Mouse (Mus musculus) liver, embryonic 14.5 days (tissue): ENCODE measurements around the gene Heatr3. TPM values are rescaled to one million over a fixed set of nuclear protein-coding genes. Genes with fewer than 3 reads are reported as not detected.

ENCODE experiments used
- ATAC-seq: fragments of 200-750 bp; cut with Nextera tagmentation; 2 replicates; pipeline ENCODE4 v1.8.0; 2017; ENCODE audit warnings: moderate number of reproducible peaks, mild to moderate bottlenecking, moderate library complexity; ENCODE audit not compliant: insufficient read depth
- DNase-seq, 3 experiments: peaks; one replicate each; pipeline ENCODE4 v3.0.0-alpha.2; 2012 to 2013; ENCODE audit warnings: low read depth in 3 of 3, low spot score in 3 of 3
- H3K27ac ChIP-seq: fragments of 300-500 bp; sonication (generic); 2 replicates; pipeline ENCODE4 v1.5.1; 2014; ENCODE audit warnings: moderate library complexity, mild to moderate bottlenecking, control low read depth, inconsistent platforms
- H3K27me3 ChIP-seq: fragments of 300-500 bp; sonication (generic); 2 replicates; pipeline ENCODE4 v1.6.1; 2014; ENCODE audit warnings: mild to moderate bottlenecking, low read length, moderate library complexity; ENCODE audit not compliant: control insufficient read depth, insufficient read depth
- H3K36me3 ChIP-seq: fragments of 300-500 bp; sonication (generic); replicated peaks from 2 replicates; pipeline ENCODE4 v1.6.1; 2014; ENCODE audit warnings: low read depth; ENCODE audit not compliant: control insufficient read depth, insufficient read depth
- H3K4me1 ChIP-seq, 2 experiments: fragments of 200-500 bp in 1 of 2; fragments of 300-500 bp in 1 of 2; sonication (generic) in 1 of 2; replicated peaks; 2 replicates each; pipeline ENCODE4 v1.6.1; 2012 to 2014; ENCODE audit warnings: antibody characterized with exemption in 1 of 2, inconsistent platforms in 1 of 2, low read length in 1 of 2; ENCODE audit not compliant: control insufficient read depth in 2 of 2, insufficient read depth in 2 of 2
- H3K4me2 ChIP-seq: fragments of 300-500 bp; sonication (generic); 2 replicates; pipeline ENCODE4 v1.6.1; 2014; ENCODE audit warnings: low read depth, mild to moderate bottlenecking, control low read depth, moderate library complexity
- H3K4me3 ChIP-seq, 2 experiments: fragments of 200-500 bp in 1 of 2; fragments of 300-500 bp in 1 of 2; sonication (generic) in 1 of 2; 2 replicates each; pipeline ENCODE4 v1.5.1; 2012 to 2014; ENCODE audit warnings: low read depth in 2 of 2, low read length in 2 of 2, mild to moderate bottlenecking in 2 of 2, control low read depth in 1 of 2, inconsistent platforms in 1 of 2, moderate library complexity in 1 of 2; ENCODE audit not compliant: insufficient read depth in 1 of 2
- H3K9ac ChIP-seq: fragments of 300-500 bp; sonication (generic); replicated peaks from 2 replicates; pipeline ENCODE4 v1.6.1; 2014; ENCODE audit warnings: mild to moderate bottlenecking, control low read depth, moderate library complexity
- H3K9me3 ChIP-seq: fragments of 300-500 bp; sonication (generic); 2 replicates; pipeline ENCODE4 v1.6.1; 2016; ENCODE audit warnings: low read length, mixed read lengths; ENCODE audit not compliant: control insufficient read depth
- CTCF ChIP-seq: IDR thresholded peaks from 2 replicates; pipeline ENCODE4 v1.5.1; 2016; ENCODE audit warnings: antibody characterized with exemption, low read depth, control low read depth
- EP300 ChIP-seq: IDR thresholded peaks from 2 replicates; pipeline ENCODE4 v1.6.1; 2016; ENCODE audit warnings: antibody characterized with exemption, low read depth
- WGBS: fragments of 180-500 bp; shearing (Covaris S2); extraction: QIAGEN DNeasy Blood & Tissue Kit; methylation state at CpG from one replicate; pipeline ENCODE4 v1.1.7; 2014; ENCODE audit not compliant: insufficient replicate concordance; 5-methylcytosine and 5-hydroxymethylcytosine counted together
- polyA plus RNA-seq, 2 experiments: library from polyadenylated mRNA; depleted of rRNA in 1 of 2; stranded (reverse) in 1 of 2; unstranded in 1 of 2; fragments of >200 nt; fragmentation: Nextera tagmentation in 1 of 2; extraction: Ambion mirVana in 1 of 2; gene quantifications; 2 replicates each; pipeline versions ENCODE4 v1.2.1 to v1.2.3; 2012 to 2014

The Heatr3 gene
- polyA plus RNA-seq, 2 experiments = 17.3 to 23.3 TPM

DNA sequence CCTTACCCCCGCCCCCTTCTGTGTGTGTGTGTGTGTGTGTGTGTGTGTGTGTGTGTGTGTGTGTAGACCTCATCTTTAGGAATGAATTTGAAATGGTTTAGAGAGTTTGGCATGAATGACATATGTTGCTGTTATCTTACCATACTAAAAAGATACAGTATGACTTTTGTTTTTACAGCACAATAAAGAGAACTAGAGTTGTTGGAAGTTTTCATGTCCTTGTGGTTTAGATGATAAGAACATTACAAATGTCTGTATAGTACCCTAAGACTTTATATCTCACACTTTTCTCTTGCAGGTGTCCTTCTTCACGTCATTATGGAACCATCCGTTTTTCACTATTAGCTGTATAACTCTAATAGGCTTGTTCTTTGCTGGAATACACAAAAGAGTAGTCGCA lies 8.3 kb upstream of the Heatr3 start:
- Histone ChIP-seq H3K27me3 (no peaks in the 10 kb centered on the region), H3K27ac (no peak overlapping the region), H3K4me3 (no peak overlapping the region), H3K9me3 (no peaks in the 10 kb centered on the region), H3K4me1 (peaks cover 3 to 6% of the 10 kb centered on the region in 2 experiments), H3K36me3 (peaks cover 44% of the 10 kb centered on the region), H3K4me2 (no peak overlapping the region), H3K9ac (no peak overlapping the region)
- WGBS = 70% methylated on average over 4 of the region's 4 CpGs
- DNase-seq (no peak), ATAC-seq (no peak)
- no peak for TF ChIP-seq EP300
- TF ChIP-seq CTCF = no peak

DNA sequence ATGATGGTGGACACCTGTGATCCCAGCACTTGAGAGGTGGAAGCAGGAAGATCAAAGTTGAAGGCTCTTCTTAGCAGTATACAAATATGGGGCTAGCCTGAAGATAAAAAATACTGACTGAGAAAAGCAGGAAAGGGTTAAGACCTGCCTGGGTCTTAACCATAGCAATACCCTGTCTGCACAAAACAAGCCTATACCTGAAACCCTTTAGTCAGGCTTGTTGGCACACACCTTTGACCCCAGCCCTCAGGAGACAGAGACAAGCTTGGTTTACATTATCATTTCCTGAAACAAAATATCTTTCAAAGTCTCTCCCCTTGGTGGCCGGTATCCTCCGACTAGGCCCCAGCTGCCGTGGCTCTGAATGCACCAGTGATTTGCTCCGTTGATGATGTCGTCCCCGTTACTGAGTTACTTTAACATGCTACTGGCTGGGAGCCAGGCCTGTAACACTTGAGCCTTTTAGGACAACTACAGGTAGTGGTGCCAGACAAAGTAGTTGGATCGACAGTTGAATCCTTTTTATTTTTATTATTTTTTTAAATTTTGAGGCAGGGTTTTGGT lies 6.8 kb upstream of the Heatr3 start:
- no peaks in the 10 kb centered on the region for H3K4me1 ChIP-seq
- ATAC-seq (no peak), DNase-seq (no peak)
- no peak overlapping the region for H3K9ac ChIP-seq
- WGBS = 88% methylated on average over 7 of the region's 7 CpGs
- peaks cover 44% of the 10 kb centered on the region for H3K36me3 ChIP-seq
- no peak overlapping the region for H3K4me2 ChIP-seq
- H3K27me3 ChIP-seq = no peaks in the 10 kb centered on the region
- no peak overlapping the region for H3K4me3 ChIP-seq
- no peaks in the 10 kb centered on the region for H3K9me3 ChIP-seq
- H3K27ac ChIP-seq = no peak overlapping the region
- TF ChIP-seq CTCF (no peak), EP300 (no peak)

DNA sequence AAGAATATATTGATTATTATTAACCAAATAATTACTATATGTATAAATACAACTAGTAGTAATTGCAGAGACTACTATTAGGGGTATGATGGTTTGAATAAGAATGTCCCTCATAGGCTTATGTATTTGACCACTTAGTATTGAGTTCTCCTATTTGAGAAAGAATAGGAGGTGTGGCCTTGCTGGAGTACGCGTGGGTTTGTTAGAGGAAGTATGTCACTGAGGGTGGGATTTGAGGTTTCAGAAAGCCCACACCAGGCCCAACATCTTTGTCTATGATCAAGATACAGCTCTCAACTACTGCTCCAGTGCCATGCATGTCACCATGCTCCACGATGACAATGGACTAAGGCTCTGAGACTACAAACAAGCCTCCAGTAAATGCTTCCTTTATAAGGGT lies 1.6 kb downstream of the Heatr3 start:
- no peak overlapping the region for H3K27ac ChIP-seq
- H3K36me3 ChIP-seq = peaks cover 30% of the 10 kb centered on the region
- no peaks in the 10 kb centered on the region for H3K27me3 ChIP-seq
- no peak for ATAC-seq
- no peak overlapping the region for H3K9ac ChIP-seq
- no peak overlapping the region for H3K4me3 ChIP-seq
- DNase-seq = no peak
- no peaks in the 10 kb centered on the region for H3K9me3 ChIP-seq
- WGBS = 63% methylated on average over 3 of the region's 3 CpGs
- TF ChIP-seq CTCF = no peak
- no peak for TF ChIP-seq EP300
- peaks cover 4 to 8% of the 10 kb centered on the region in 2 experiments; a peak in 3 of 4 replicates for H3K4me1 ChIP-seq
- peak overlapping the region; percentile 28; the same call in 1 of the 2 replicates for H3K4me2 ChIP-seq

DNA sequence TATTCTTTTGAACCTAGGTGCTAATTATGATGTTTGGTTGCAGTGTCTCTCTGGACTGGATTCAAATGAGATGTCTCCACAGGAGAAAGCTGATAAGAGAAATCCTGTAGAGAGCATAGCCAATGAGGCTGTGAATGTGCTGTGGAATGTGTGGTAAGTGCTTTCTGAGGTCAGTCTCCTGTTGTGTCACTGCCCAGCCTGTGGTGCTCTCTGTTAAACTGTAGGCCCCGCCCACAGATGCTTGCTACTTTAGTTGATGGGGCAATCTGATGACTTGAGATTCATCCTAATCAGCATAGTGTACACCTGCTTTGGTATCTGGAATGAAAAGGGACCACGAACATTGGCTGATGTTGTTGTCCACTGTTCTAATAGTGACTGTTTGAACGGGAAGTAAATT lies 4.0 kb downstream of the Heatr3 start:
- no peak for ATAC-seq
- DNase-seq = no peak

DNA sequence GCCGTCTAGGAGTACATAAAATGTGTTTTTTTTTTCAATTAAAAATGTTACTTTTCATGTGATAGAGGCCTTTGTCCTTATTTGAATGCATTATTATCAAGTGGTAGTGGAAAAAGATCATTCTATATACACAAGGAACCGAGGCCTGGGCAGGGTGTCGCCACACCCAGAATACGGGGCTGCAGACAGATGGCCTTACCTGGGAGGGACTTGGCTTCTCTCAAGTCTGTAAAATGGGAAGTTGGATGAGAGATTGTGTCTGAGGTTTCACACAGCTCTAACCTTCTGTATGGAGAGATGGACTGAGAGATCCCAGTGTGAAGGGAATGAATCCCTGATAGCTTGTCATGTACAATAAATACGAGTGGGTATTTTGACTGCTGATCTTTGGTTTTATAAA lies 6.4 kb downstream of the Heatr3 start:
- H3K4me1 ChIP-seq = peaks cover 0 to 2% of the 10 kb centered on the region in 2 experiments; a peak in 1 of 4 replicates
- H3K4me3 ChIP-seq = no peak overlapping the region
- ATAC-seq (no peak), DNase-seq (no peak)
- H3K27me3 ChIP-seq = no peaks in the 10 kb centered on the region
- 60% methylated on average over 5 of the region's 5 CpGs for WGBS
- peaks cover 36% of the 10 kb centered on the region for H3K36me3 ChIP-seq
- H3K27ac ChIP-seq = no peak overlapping the region
- TF ChIP-seq EP300 (no peak), CTCF (no peak)
- no peak overlapping the region for H3K4me2 ChIP-seq
- H3K9ac ChIP-seq = no peak overlapping the region
- no peaks in the 10 kb centered on the region for H3K9me3 ChIP-seq

More for the DNA sequence above, 4.0 kb downstream of the Heatr3 start:
- Histone ChIP-seq H3K4me1 (peaks cover 4 to 8% of the 10 kb centered on the region in 2 experiments; a peak in 3 of 4 replicates), H3K36me3 (peaks cover 22% of the 10 kb centered on the region), H3K9ac (no peak overlapping the region), H3K27me3 (no peaks in the 10 kb centered on the region), H3K4me2 (no peak overlapping the region), H3K4me3 (no peak overlapping the region), H3K27ac (no peak overlapping the region), H3K9me3 (no peaks in the 10 kb centered on the region)
- TF ChIP-seq CTCF (no peak), EP300 (no peak)
- WGBS = 72% methylated on average over 3 of the region's 3 CpGs
